Mouse (Mus musculus) megakaryocyte-erythroid progenitor cell, adult 5-6 weeks (primary cell): ENCODE results near the gene Olfr1082. TPM values are rescaled to one million over a fixed set of nuclear protein-coding genes. Genes with fewer than 3 reads are reported as not detected.
"Not testable (repeated sequence)": the region's sequence is repeated elsewhere in the genome, so short reads cannot be mapped to it uniquely, and the experiment has no call there.

Source experiments
- ATAC-seq: replicated peaks from 2 replicates; pipeline ENCODE4 v1.8.0; 2016; ENCODE audit warnings: mild to moderate bottlenecking, inconsistent platforms; ENCODE audit not compliant: severe bottlenecking, poor library complexity, low FRiP score, low TSS enrichment
- total RNA-seq, 2 experiments: library from RNA; stranded (forward) in 1 of 2; stranded (reverse) in 1 of 2; fragments of 200-1000, 215-1000 nt in 1 of 2; fragments of >200 nt in 1 of 2; fragmentation: Nextera tagmentation in 1 of 2; gene quantifications; 2 replicates each; pipeline ENCODE4 v1.2.3; 2014 to 2017

Gene Olfr1082
- not detected in 2 replicates for total RNA-seq (2014; fragmentation: Nextera tagmentation)
- not detected in 2 replicates for total RNA-seq (2017)

GRCm38 (mm10) chr2:86598866-86599265 lies at the start of gene Olfr1082:
Gene Olfr1082 (minus strand): TSS chr2:86598966.
- not testable (repeated sequence) for ATAC-seq

DNA sequence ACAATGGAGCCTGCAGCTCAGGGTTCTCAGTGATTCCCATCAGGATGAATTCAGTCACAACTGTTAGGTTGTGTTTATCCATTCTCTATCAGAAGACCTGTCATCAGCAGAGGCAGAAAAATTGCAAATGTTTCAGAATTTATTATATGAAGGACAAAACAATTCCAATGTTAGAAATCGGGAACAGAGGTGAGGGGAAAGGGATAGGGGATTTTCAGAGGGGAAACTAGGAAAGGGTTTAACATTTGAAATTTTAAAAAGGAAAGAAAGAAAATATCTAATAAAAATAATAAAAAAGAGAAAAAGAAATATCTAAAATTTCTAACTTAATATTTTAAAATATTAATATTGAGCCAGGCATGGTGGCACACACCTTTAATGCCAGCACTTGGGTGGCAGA lies 40.9 kb upstream of the Olfr1082 start, which contains the start of gene Olfr1084:
Olfr1084 (minus strand) TSS at position 101 of the 400 bp plus-strand sequence.
- ATAC-seq: not testable (repeated sequence)

DNA sequence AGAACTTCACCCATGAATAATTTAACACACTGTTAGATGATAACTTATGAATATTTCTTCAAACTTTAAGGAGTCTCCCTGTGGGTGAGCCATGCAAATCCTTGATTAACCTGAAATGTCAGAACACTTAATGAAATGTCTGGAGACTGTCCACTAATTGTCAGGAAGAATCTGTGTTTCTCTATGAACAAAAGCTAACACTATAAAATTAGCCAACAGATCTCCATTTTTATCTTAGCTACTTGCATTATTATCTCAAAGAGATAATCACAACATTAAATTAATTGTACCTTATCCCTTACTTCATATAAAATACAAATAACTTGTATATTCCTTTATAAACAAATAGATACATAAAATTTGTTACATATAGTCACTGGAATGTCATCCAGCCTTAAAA lies 40.6 kb downstream of the Olfr1082 start, which contains the start of gene Olfr1080:
Olfr1080 (minus strand) TSS at position 101 of the 400 bp plus-strand sequence.
- not testable (repeated sequence) for ATAC-seq

Other genes starting within 250 kb of the Olfr1082 start
- not detected in 2 replicates for gene Olfr1055, start 248.7 kb downstream of the Olfr1082 start, total RNA-seq (2014; fragmentation: Nextera tagmentation)
- not detected in 2 replicates for gene Olfr1055, start 248.7 kb downstream of the Olfr1082 start, total RNA-seq (2017)
- gene Olfr1056, start 236.5 kb downstream of the Olfr1082 start, total RNA-seq (2014; fragmentation: Nextera tagmentation): not detected in 2 replicates
- not detected in 2 replicates for gene Olfr1056, start 236.5 kb downstream of the Olfr1082 start, total RNA-seq (2017)
- gene Olfr1057, start 220.6 kb downstream of the Olfr1082 start, total RNA-seq (2014; fragmentation: Nextera tagmentation): not detected in 2 replicates
- gene Olfr1057, start 220.6 kb downstream of the Olfr1082 start, total RNA-seq (2017): not detected in 2 replicates
- gene Olfr1058, start 210.4 kb downstream of the Olfr1082 start, total RNA-seq (2014; fragmentation: Nextera tagmentation): not detected in 2 replicates
- not detected in 2 replicates for gene Olfr1058, start 210.4 kb downstream of the Olfr1082 start, total RNA-seq (2017)
- not detected in 2 replicates for gene Olfr1061, start 184.9 kb downstream of the Olfr1082 start, total RNA-seq (2014; fragmentation: Nextera tagmentation)
- gene Olfr1061, start 184.9 kb downstream of the Olfr1082 start, total RNA-seq (2017): not detected in 2 replicates
- not detected in 2 replicates for gene Olfr1062, start 172.2 kb downstream of the Olfr1082 start, total RNA-seq (2014; fragmentation: Nextera tagmentation)
- not detected in 2 replicates for gene Olfr1062, start 172.2 kb downstream of the Olfr1082 start, total RNA-seq (2017)
- not detected in 2 replicates for gene Olfr1065, start 148.4 kb downstream of the Olfr1082 start, total RNA-seq (2014; fragmentation: Nextera tagmentation)
- not detected in 2 replicates for gene Olfr1065, start 148.4 kb downstream of the Olfr1082 start, total RNA-seq (2017)
- gene Olfr1066, start 142.7 kb downstream of the Olfr1082 start, total RNA-seq (2014; fragmentation: Nextera tagmentation): not detected in 2 replicates
- gene Olfr1066, start 142.7 kb downstream of the Olfr1082 start, total RNA-seq (2017): not detected in 2 replicates
- gene Olfr228, start 111.6 kb downstream of the Olfr1082 start, total RNA-seq (2014; fragmentation: Nextera tagmentation): not detected in 2 replicates
- not detected in 2 replicates for gene Olfr228, start 111.6 kb downstream of the Olfr1082 start, total RNA-seq (2017)
- gene Olfr1076, start 90.5 kb downstream of the Olfr1082 start, total RNA-seq (2014; fragmentation: Nextera tagmentation): not detected in 2 replicates
- gene Olfr1076, start 90.5 kb downstream of the Olfr1082 start, total RNA-seq (2017): not detected in 2 replicates
- gene Olfr1079, start 56.5 kb downstream of the Olfr1082 start, total RNA-seq (2014; fragmentation: Nextera tagmentation): not detected in 2 replicates
- gene Olfr1079, start 56.5 kb downstream of the Olfr1082 start, total RNA-seq (2017): not detected in 2 replicates
- gene Olfr1080, start 40.7 kb downstream of the Olfr1082 start, total RNA-seq (2014; fragmentation: Nextera tagmentation): not detected in 2 replicates
- not detected in 2 replicates for gene Olfr1080, start 40.7 kb downstream of the Olfr1082 start, total RNA-seq (2017)
- gene Olfr1084, start 40.8 kb upstream of the Olfr1082 start, total RNA-seq (2014; fragmentation: Nextera tagmentation): not detected in 2 replicates
- not detected in 2 replicates for gene Olfr1084, start 40.8 kb upstream of the Olfr1082 start, total RNA-seq (2017)
- not detected in 2 replicates for gene Olfr1085, start 63.1 kb upstream of the Olfr1082 start, total RNA-seq (2014; fragmentation: Nextera tagmentation)
- gene Olfr1085, start 63.1 kb upstream of the Olfr1082 start, total RNA-seq (2017): not detected in 2 replicates
- not detected in 2 replicates for gene Olfr1086, start 81.1 kb upstream of the Olfr1082 start, total RNA-seq (2014; fragmentation: Nextera tagmentation)
- gene Olfr1086, start 81.1 kb upstream of the Olfr1082 start, total RNA-seq (2017): not detected in 2 replicates
- gene Olfr1087, start 99.4 kb upstream of the Olfr1082 start, total RNA-seq (2014; fragmentation: Nextera tagmentation): not detected in 2 replicates
- gene Olfr1087, start 99.4 kb upstream of the Olfr1082 start, total RNA-seq (2017): not detected in 2 replicates
- gene Olfr1089, start 134.7 kb upstream of the Olfr1082 start, total RNA-seq (2014; fragmentation: Nextera tagmentation): not detected in 2 replicates
- not detected in 2 replicates for gene Olfr1089, start 134.7 kb upstream of the Olfr1082 start, total RNA-seq (2017)
- gene Olfr1090, start 160.0 kb upstream of the Olfr1082 start, total RNA-seq (2014; fragmentation: Nextera tagmentation): not detected in 2 replicates
- gene Olfr1090, start 160.0 kb upstream of the Olfr1082 start, total RNA-seq (2017): not detected in 2 replicates
- not detected in 2 replicates for gene Olfr1093, start 183.5 kb upstream of the Olfr1082 start, total RNA-seq (2014; fragmentation: Nextera tagmentation)
- not detected in 2 replicates for gene Olfr1093, start 183.5 kb upstream of the Olfr1082 start, total RNA-seq (2017)
- gene Olfr141, start 211.1 kb upstream of the Olfr1082 start, total RNA-seq (2014; fragmentation: Nextera tagmentation): not detected in 2 replicates
- not detected in 2 replicates for gene Olfr141, start 211.1 kb upstream of the Olfr1082 start, total RNA-seq (2017)
- gene Olfr1094, start 225.7 kb upstream of the Olfr1082 start, total RNA-seq (2014; fragmentation: Nextera tagmentation): not detected in 2 replicates
- gene Olfr1094, start 225.7 kb upstream of the Olfr1082 start, total RNA-seq (2017): not detected in 2 replicates